Mouse (Mus musculus) forebrain, embryonic 16.5 days (tissue): ENCODE measurements around the gene Ibsp. TPM values are rescaled to one million over a fixed set of nuclear protein-coding genes. Genes with fewer than 3 reads are reported as not detected.

Experiments used
- ATAC-seq: fragments of 200-750 bp; cut with Nextera tagmentation; 2 replicates; pipeline ENCODE4 v1.8.0; 2017; ENCODE audit warnings: mild to moderate bottlenecking, moderate library complexity
- H3K27ac ChIP-seq: fragments of 300-500 bp; sonication (generic); 2 replicates; pipeline ENCODE4 v1.5.1; 2014; ENCODE audit warnings: low read length, control low read depth
- H3K27me3 ChIP-seq: fragments of 300-500 bp; sonication (generic); replicated peaks from 2 replicates; pipeline ENCODE4 v1.6.1; 2014; ENCODE audit warnings: low read length; ENCODE audit not compliant: control insufficient read depth, insufficient read depth
- H3K36me3 ChIP-seq: fragments of 300-500 bp; sonication (generic); 2 replicates; pipeline ENCODE4 v1.6.1; 2014; ENCODE audit not compliant: control insufficient read depth, insufficient read depth
- H3K4me1 ChIP-seq: fragments of 300-500 bp; sonication (generic); replicated peaks from 2 replicates; pipeline ENCODE4 v1.6.1; 2014; ENCODE audit warnings: low read length; ENCODE audit not compliant: control insufficient read depth, insufficient read depth
- H3K4me2 ChIP-seq: fragments of 300-500 bp; sonication (generic); 2 replicates; pipeline ENCODE4 v1.6.1; 2014; ENCODE audit warnings: mild to moderate bottlenecking, low read length, control low read depth
- H3K4me3 ChIP-seq: fragments of 300-500 bp; sonication (generic); replicated peaks from 2 replicates; pipeline ENCODE4 v1.5.1; 2014; ENCODE audit warnings: mild to moderate bottlenecking, low read length, control low read depth
- H3K9ac ChIP-seq: fragments of 300-500 bp; sonication (generic); replicated peaks from 2 replicates; pipeline ENCODE4 v1.6.1; 2014; ENCODE audit warnings: low read depth, low read length, control low read depth
- H3K9me3 ChIP-seq: fragments of 300-500 bp; sonication (generic); 2 replicates; pipeline ENCODE4 v1.6.1; 2016; ENCODE audit warnings: low read length; ENCODE audit not compliant: control insufficient read depth
- WGBS: fragments of 180-500 bp; shearing (Covaris S2); extraction: QIAGEN DNeasy Blood & Tissue Kit; methylation state at CpG from one replicate; pipeline ENCODE4 v1.1.7; 2014; 5-methylcytosine and 5-hydroxymethylcytosine counted together
- microRNA-seq: library from miRNA; unstranded; fragments of <30 nt; microRNA quantifications from one replicate; pipeline ENCODE4, GENCODE M21; 2017
- polyA plus RNA-seq: library from polyadenylated mRNA; unstranded; fragments of >200 nt; fragmentation: Nextera tagmentation; extraction: Ambion mirVana; gene quantifications from 2 replicates; pipeline ENCODE4 v1.2.1, GENCODE M21; 2015

Ibsp gene
- polyA plus RNA-seq, 1 experiment from 2014 or later: 0.79 TPM

DNA sequence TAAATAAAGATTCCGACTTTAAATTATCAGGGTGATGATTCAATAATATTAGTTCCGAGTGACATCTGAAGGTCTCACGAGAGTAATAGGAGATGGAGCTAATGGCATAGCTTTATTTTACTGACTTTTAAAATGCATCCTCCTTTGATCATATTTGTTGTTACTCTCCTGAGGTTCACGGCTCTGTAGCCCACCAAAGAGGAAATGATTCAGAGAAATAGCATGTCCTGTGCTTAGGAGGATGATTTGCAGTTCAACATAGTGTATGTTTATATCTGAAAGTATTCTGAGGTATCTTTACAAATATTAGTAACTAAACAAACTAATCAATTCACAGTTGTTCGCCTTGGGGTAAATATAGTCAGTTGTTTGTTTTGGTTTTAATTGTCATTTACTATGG is 58.6 kb downstream of the Ibsp start:
- H3K4me3 ChIP-seq: no peak overlapping the region
- no peak overlapping the region for H3K9ac ChIP-seq
- no peak overlapping the region for H3K4me2 ChIP-seq
- 91% methylated on average over 5 of the region's 5 CpGs for WGBS
- H3K9me3 ChIP-seq: no peaks in the 10 kb centered on the region
- ATAC-seq: no peak
- peaks cover 6% of the 10 kb centered on the region for H3K4me1 ChIP-seq
- H3K27ac ChIP-seq: no peak overlapping the region
- no peaks in the 10 kb centered on the region for H3K36me3 ChIP-seq
- no peaks in the 10 kb centered on the region for H3K27me3 ChIP-seq

DNA sequence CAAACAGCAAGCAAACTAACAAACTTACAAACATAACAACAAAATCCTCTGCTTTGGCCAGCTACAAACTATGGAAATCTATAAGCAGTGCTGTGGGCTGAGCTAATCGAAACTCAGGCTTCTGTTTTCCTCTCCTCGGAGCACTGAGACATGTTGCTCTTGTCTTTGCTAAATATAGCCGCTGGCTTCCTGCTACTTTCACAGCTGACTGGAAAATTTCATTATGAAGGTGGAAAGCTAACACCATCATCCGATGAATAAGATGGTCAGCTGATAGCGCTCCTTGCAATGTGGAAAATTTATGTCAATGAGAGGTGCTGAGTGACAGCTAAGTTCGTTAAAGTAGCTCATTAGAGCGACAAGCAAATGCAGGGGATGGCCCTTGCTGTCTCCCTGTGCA is 59.6 kb downstream of the Ibsp start:
- ATAC-seq: no peak
- H3K36me3 ChIP-seq: no peaks in the 10 kb centered on the region
- H3K4me1 ChIP-seq: peaks cover 6% of the 10 kb centered on the region
- H3K4me2 ChIP-seq: no peak overlapping the region
- H3K9me3 ChIP-seq: no peaks in the 10 kb centered on the region
- H3K9ac ChIP-seq: no peak overlapping the region
- WGBS: 26% methylated on average over 7 of the region's 7 CpGs
- H3K27ac ChIP-seq: no peak overlapping the region
- H3K4me3 ChIP-seq: no peak overlapping the region
- no peaks in the 10 kb centered on the region for H3K27me3 ChIP-seq

DNA sequence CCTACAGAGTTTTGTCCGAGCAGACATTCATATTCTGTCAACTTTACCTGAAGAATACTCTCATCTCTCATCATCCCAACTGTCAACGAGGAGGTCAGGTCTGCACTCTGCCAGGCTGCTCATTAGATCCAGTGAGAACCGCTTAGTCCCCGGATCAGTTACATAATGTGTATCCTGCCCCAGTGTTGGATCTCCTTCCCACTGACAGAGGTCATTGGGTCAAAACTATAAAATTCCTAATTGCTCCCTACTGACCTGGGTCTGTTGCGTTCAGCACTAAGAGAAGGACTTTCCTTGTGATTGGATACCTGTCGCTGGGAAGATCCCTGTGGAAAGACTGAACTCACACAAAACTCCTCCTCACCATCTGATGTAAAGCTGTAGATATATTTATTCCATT is 60.3 kb downstream of the Ibsp start:
- Histone ChIP-seq H3K4me3 (no peak overlapping the region), H3K9ac (no peak overlapping the region), H3K36me3 (no peaks in the 10 kb centered on the region), H3K4me1 (peaks cover 6% of the 10 kb centered on the region), H3K9me3 (no peaks in the 10 kb centered on the region), H3K27me3 (no peaks in the 10 kb centered on the region), H3K27ac (no peak overlapping the region), H3K4me2 (no peak overlapping the region)
- no peak for ATAC-seq
- WGBS: 67% methylated on average over 6 of the region's 6 CpGs

Small RNA genes lying within 50 kb of the gene (microRNA-seq; reads per million reads assigned to microRNA genes)
- gene Gm23616: not detected

Other genes starting within 250 kb of the Ibsp start
- gene Gm17660, start 221.6 kb upstream of the Ibsp start, polyA plus RNA-seq: not detected in 2 replicates
- gene Sparcl1, start 185.4 kb upstream of the Ibsp start, polyA plus RNA-seq: 110 and 137 TPM in 2 replicates
- 0.04 TPM in 1 of 2 replicates, not detected in the other for gene Dspp, start 128.5 kb upstream of the Ibsp start, polyA plus RNA-seq
- 0.34 and 1.4 TPM in 2 replicates for gene Dmp1, start 96.6 kb upstream of the Ibsp start, polyA plus RNA-seq
- gene Mepe, start 26.2 kb downstream of the Ibsp start, polyA plus RNA-seq: not detected in 2 replicates
- 12.1 and 43.3 TPM in 2 replicates for gene Spp1, start 135.9 kb downstream of the Ibsp start, polyA plus RNA-seq
- 7.0 and 7.8 TPM in 2 replicates for gene Pkd2, start 160.3 kb downstream of the Ibsp start, polyA plus RNA-seq
- gene BC005561, start 209.2 kb downstream of the Ibsp start, polyA plus RNA-seq: 11.9 and 13.4 TPM in 2 replicates